Mouse (Mus musculus) heart, adult 2 months (tissue): ENCODE measurements around the gene Zbtb14.

Experiments used
- CTCF ChIP-seq: fragments of 200-600 bp; IDR thresholded peaks from 2 replicates; pipeline ENCODE4 v1.8.1; 2022; ENCODE audit warnings: antibody characterized with exemption, mild to moderate bottlenecking, moderate library complexity
- EP300 ChIP-seq: fragments of 200-500 bp; IDR thresholded peaks from 2 replicates; pipeline ENCODE4 v1.6.1; 2011; ENCODE audit warnings: low read depth, low read length, control low read depth; ENCODE audit not compliant: insufficient read depth
- POLR2A ChIP-seq: fragments of 200-500 bp; IDR thresholded peaks from 2 replicates; pipeline ENCODE4 v1.6.1; 2011; ENCODE audit warnings: mild to moderate bottlenecking, low read depth, low read length, control low read depth; ENCODE audit not compliant: insufficient read depth

GRCm38 (mm10) chr17:69383201-69383940 is 521 bp downstream of the Zbtb14 start:
- no peak for TF ChIP-seq CTCF
- no peak for TF ChIP-seq POLR2A
- TF ChIP-seq EP300 = no peak
